Mouse (Mus musculus): ENCODE results near the gene Hoxc11. TPM values are rescaled to one million over a fixed set of nuclear protein-coding genes. Genes with fewer than 3 reads are reported as not detected.

Hoxc11 gene
- total and polyA plus RNA-seq, 3 experiments = not detected

DNA sequence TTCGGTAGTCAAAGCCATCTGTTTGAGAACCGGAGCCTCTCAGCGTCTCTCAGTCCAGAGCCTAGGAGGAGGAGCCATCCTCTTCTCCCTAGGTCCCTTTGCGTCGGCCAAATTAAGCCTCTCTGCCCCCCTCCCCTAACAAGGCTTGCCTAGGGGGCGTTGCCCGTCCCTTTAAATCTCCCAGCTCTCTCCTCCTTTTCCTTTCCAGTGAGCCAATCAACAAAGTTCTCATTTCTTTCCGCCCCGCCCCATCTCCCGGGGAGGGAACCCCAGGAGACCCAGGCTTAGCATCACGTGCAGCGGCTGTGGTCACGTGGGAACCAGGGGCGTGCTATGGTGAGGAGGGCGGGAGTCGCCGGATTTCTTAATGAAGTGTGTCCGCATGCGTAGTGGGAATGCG lies 33.6 kb upstream of the Hoxc11 start:
- Histone ChIP-seq H3K27ac (ENCODE audit: control insufficient read depth, low read depth, low read length) (no peak overlapping the region), H3K36me3 (ENCODE audit: control insufficient read depth in 1 of 2, insufficient read depth in 2 of 2, low read length in 2 of 2) (no peaks in the 10 kb centered on the region), H3K4me1 (ENCODE audit: control insufficient read depth in 1 of 2, insufficient read depth in 2 of 2, low read length in 2 of 2) (no peaks in the 10 kb centered on the region), H3K4me3 (ENCODE audit: control insufficient read depth in 1 of 2, insufficient read depth in 1 of 2, low read depth in 2 of 2, low read length in 2 of 2) (no peak overlapping the region), H3K9me3 (replicated peaks; ENCODE audit: insufficient read depth, low read length) (no peaks in the 10 kb centered on the region), H3K27me3 (ENCODE audit: control insufficient read depth in 1 of 2, insufficient read depth in 2 of 2, low read length in 2 of 2) (peaks cover 13 to 26% of the 10 kb centered on the region in 2 experiments), H3K9ac (ENCODE audit: control insufficient read depth, low read depth, low read length, poor library complexity, severe bottlenecking) (no peak overlapping the region), H3K79me2 (ENCODE audit: control insufficient read depth, insufficient read depth, low read length, poor library complexity) (no peaks in the 10 kb centered on the region)
- DNase-seq (ENCODE audit: low read depth, low spot score) = no peak
- TF ChIP-seq GABPA (IDR thresholded peaks at IDR 0.05; ENCODE audit: low read depth, low read length) = no peak
- TF ChIP-seq USF1 (IDR thresholded peaks at IDR 0.05; ENCODE audit: low read depth, low read length) = no peak
- TF ChIP-seq ETS1 (IDR thresholded peaks at IDR 0.05; ENCODE audit: low read depth, low read length) = no peak
- TF ChIP-seq MEF2A (IDR thresholded peaks at IDR 0.05; ENCODE audit: extremely low read depth, insufficient replicate concordance, low read depth, low read length, poor library complexity, severe bottlenecking) = no peak
- TF ChIP-seq E2F4 (IDR thresholded peaks at IDR 0.05; ENCODE audit: borderline replicate concordance, low read depth, low read length) = no peak
- TF ChIP-seq TAL1 (IDR thresholded peaks at IDR 0.05; ENCODE audit: low read length) = no peak
- TF ChIP-seq EP300 (IDR thresholded peaks at IDR 0.05; ENCODE audit: low read depth in 1 of 2, low read length in 2 of 2) = no peak
- no peak for TF ChIP-seq ZKSCAN1 (IDR thresholded peaks at IDR 0.05; ENCODE audit: low read depth, low read length)
- TF ChIP-seq NELFE (IDR thresholded peaks at IDR 0.05; ENCODE audit: low read depth, low read length) = no peak
- TF ChIP-seq ZMIZ1 (IDR thresholded peaks at IDR 0.05; ENCODE audit: low read depth, low read length) = no peak
- TF ChIP-seq CHD2 (IDR thresholded peaks at IDR 0.05; ENCODE audit: low read length) = no peak

GRCm38 (mm10) chr15:102921053-102922011 lies 32.9 kb upstream of the Hoxc11 start, which contains the start of gene Hoxc13:
Gene Hoxc13, plus strand, starts transcription at chr15:102921103.
- Histone ChIP-seq H3K9ac (ENCODE audit: control insufficient read depth, low read depth, low read length, poor library complexity, severe bottlenecking) (no peak within 1 kb of the TSS), H3K9me3 (replicated peaks; ENCODE audit: insufficient read depth, low read length) (no peaks in the 10 kb centered on the region), H3K27ac (ENCODE audit: control insufficient read depth, low read depth, low read length) (no peak within 1 kb of the TSS), H3K4me3 (ENCODE audit: control insufficient read depth in 1 of 2, insufficient read depth in 1 of 2, low read depth in 2 of 2, low read length in 2 of 2) (no peak within 1 kb of the TSS), H3K36me3 (ENCODE audit: control insufficient read depth in 1 of 2, insufficient read depth in 2 of 2, low read length in 2 of 2) (no peaks in the 10 kb centered on the region), H3K79me2 (ENCODE audit: control insufficient read depth, insufficient read depth, low read length, poor library complexity) (no peaks in the 10 kb centered on the region), H3K4me1 (ENCODE audit: control insufficient read depth in 1 of 2, insufficient read depth in 2 of 2, low read length in 2 of 2) (no peaks in the 10 kb centered on the region), H3K27me3 (ENCODE audit: control insufficient read depth in 1 of 2, insufficient read depth in 2 of 2, low read length in 2 of 2) (peaks cover 13 to 29% of the 10 kb centered on the region in 2 experiments)
- no peak for DNase-seq (ENCODE audit: low read depth, low spot score)
- TF ChIP-seq BHLHE40 (IDR thresholded peaks at IDR 0.05; ENCODE audit: borderline replicate concordance, low read depth, low read length) = no peak
- no peak for TF ChIP-seq RAD21 (IDR thresholded peaks at IDR 0.05; ENCODE audit: low read depth, low read length)
- no peak for TF ChIP-seq ELF1 (IDR thresholded peaks at IDR 0.05; ENCODE audit: low read depth, low read length)
- TF ChIP-seq MEF2A (IDR thresholded peaks at IDR 0.05; ENCODE audit: extremely low read depth, insufficient replicate concordance, low read depth, low read length, poor library complexity, severe bottlenecking) = no peak
- TF ChIP-seq CHD1 (IDR thresholded peaks at IDR 0.05; ENCODE audit: low read depth, low read length) = no peak
- TF ChIP-seq ETS1 (IDR thresholded peaks at IDR 0.05; ENCODE audit: low read depth, low read length) = no peak
- TF ChIP-seq NELFE (IDR thresholded peaks at IDR 0.05; ENCODE audit: low read depth, low read length) = no peak
- TF ChIP-seq TCF12 (IDR thresholded peaks at IDR 0.05; ENCODE audit: low read depth, low read length) = no peak
- no peak for TF ChIP-seq E2F4 (IDR thresholded peaks at IDR 0.05; ENCODE audit: borderline replicate concordance, low read depth, low read length)
- no peak for TF ChIP-seq ZMIZ1 (IDR thresholded peaks at IDR 0.05; ENCODE audit: low read depth, low read length)
- no peak for TF ChIP-seq SIN3A (IDR thresholded peaks at IDR 0.05; ENCODE audit: low read length)
- TF ChIP-seq MAFK (IDR thresholded peaks at IDR 0.05; ENCODE audit: borderline replicate concordance, low read depth, low read length) = no peak
- TF ChIP-seq GATA1 (IDR thresholded peaks at IDR 0.05; ENCODE audit: low read depth, low read length) = no peak
